Mouse (Mus musculus) kidney, adult 9 months (tissue): ENCODE results near the gene Gm49403.
A peak's percentile ranks its signal among the peaks of the same experiment; 100 is the strongest.
"Not testable (repeated sequence)": the region's sequence is repeated elsewhere in the genome, so short reads cannot be mapped to it uniquely, and the experiment has no call there.

Experiments
- DNase-seq: peaks from one replicate; pipeline ENCODE4 v3.0.0; 2022

Gm49403 gene

DNA sequence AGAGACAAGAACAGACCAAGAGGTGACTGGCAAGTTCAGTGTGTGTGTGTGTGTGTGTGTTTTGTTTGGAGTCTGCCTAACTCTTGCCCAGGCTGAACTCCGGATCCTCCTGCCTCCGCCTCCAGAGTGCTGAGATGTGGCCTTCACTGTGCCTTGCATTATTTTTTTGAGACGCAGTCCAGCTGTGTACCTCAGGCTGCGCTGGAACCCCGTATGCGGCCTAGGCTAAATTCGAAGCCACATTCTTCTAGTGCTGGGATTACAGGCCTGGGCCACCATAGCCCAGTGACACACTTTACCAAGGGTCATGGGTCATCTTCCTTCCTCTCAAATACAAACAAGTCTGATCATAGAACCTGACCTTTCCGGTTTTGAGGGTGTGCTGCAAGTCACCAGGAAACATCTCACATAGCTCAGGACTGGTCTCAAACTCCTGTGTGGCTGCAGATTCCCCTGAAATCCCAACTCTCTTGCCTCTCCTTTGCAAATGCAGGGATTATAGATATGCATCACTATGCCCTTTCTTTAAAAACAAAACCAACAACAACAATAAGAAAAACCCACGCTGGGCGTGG is 11.4 kb upstream of the Gm49403 start:
- DNase-seq = no peak

DNA sequence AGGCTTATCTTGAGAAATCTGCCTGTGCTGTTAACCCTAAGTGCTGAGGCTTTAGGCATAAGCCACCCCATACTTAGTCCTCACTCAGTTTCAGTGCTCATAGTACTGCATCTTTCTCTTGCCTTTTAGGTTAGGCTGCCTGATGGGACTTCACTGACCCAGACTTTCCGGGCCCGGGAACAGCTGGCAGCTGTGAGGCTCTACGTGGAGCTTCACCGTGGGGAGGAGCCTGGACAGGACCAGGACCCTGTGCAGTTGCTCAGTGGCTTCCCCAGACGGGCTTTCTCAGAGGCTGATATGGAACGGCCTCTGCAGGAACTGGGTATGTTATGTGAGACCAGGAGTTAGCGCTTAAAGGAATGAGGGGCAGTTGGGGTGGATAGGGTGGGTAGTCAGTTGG is 8.7 kb upstream of the Gm49403 start:
- DNase-seq = no peak

DNA sequence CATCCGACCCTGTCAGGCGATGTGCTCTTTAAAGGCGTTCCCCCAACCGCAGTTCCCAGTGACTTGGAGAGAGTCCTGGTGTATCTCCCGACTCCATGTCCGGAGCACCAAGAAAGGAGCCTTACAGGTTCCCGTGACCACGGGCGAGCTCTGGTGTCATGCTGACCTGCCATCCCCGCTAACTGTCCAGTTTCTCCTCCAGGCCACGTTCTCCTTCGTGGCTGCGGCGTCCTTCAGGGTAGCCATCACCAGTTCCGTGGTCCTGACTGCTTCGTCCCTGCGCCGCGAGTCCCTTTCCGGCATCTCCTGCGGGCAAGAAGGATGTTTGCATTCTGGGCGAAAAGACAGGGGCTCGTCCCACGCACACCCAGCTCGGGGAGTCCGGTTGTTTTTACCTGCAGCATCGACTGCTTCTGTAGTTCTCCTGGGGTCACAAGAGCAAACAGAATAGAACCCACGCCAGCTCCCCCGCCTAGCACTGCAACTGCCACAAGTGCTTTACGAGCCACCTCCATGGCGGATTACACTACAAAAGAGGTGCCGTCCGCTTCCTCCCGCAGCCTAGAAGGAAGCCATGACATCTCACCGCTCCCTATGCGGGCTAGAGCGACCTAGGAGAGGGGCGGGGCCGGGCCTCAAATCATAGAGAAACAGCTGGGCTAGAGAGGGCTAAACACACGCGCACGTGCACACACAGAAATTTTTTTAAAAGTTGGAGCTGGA is 3.3 kb upstream of the Gm49403 start, which contains the start of gene Uqcc3:
TSS of gene Uqcc3 (minus strand) at position 613 of the 723 bp plus-strand sequence.
- DNase-seq = peak; percentile 94

DNA sequence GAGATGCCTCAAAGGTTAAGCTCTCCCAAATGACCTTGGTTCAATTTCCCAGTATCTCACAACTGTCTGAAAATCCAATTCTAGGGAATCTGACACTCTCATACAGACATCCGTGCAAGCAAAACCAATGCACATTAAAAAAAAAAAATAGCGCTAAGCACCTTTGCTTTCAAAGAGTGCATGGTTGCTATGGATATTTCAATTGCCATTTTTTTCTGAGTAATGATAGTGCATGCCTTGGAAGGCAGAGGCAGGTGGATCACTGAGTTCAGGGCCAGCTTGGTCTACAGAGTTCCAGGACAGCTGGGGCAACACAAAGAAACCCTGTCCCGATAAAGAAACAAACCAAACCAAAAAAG is 2.7 kb upstream of the Gm49403 start:
- DNase-seq = no peak

DNA sequence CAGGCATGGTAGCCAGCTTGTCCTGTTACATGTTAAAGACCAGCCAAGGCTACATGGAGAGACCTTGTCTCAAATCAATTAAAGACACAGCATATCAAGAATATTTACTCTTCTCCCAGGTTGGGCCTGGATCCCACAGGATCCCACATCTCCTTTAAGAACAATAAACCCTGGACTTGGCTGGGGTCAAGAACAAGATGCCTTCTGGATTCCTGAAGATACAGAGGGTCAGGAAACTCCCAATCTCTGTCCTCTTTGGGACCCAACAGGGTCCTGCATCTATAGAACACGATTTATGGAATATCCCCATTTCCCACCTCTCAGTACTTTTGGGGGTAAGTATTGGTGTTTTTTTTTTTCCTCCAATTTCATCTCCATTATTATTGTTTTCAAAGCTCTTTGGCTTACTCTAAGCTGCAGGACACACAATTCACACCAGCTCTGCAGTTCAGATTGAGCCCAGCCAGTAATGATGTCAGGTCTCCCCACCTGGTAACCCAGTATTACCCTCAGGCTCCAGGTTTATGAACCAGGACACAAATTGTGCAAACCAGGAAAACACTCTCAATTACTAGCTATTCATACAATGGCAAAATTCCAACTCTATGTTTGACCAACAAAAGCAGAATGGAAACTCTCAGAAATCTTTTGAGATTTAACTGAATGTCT is 3.3 kb downstream of the Gm49403 start:
- DNase-seq = no peak

DNA sequence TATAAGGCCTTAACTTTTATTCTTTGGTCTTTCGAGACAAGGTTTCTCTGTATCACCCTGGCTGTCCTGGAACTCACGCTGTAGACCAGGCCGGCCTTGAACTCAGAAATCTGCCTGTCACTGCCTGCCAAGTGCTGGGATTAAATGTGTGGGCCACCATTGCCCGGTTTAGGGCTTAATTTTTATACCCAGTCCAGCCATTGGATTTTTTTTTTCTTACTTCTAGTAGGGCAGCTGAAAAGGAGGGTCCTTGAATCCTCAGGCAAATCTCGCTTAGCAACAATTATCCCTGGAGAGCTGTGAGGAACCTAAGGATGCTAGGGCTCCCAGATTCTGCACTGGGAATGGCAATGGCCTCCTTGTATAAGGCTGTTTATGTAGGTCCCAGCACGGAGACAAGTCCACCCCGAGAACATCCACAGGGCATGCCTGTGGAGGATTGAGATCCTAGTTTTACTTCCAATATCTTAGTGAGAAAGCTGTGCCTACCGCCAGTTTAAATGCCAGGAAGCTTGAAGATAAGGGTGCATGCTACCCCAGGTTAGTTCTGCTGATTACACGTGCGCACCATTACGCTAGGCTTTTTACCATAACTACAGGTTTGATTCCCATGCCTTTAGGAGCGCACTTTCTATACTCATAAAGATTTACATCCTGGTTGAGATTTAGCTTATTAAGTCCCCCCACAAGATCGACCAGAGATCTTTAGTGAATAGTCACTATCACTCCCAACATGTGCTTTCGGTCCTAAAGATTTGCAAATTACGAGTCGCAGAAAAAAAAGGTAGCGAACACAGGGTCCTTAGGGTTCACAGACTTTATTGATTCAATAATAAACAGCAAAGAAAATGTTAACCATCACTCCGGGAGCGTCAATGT is 4.1 kb downstream of the Gm49403 start:
- no peak for DNase-seq

DNA sequence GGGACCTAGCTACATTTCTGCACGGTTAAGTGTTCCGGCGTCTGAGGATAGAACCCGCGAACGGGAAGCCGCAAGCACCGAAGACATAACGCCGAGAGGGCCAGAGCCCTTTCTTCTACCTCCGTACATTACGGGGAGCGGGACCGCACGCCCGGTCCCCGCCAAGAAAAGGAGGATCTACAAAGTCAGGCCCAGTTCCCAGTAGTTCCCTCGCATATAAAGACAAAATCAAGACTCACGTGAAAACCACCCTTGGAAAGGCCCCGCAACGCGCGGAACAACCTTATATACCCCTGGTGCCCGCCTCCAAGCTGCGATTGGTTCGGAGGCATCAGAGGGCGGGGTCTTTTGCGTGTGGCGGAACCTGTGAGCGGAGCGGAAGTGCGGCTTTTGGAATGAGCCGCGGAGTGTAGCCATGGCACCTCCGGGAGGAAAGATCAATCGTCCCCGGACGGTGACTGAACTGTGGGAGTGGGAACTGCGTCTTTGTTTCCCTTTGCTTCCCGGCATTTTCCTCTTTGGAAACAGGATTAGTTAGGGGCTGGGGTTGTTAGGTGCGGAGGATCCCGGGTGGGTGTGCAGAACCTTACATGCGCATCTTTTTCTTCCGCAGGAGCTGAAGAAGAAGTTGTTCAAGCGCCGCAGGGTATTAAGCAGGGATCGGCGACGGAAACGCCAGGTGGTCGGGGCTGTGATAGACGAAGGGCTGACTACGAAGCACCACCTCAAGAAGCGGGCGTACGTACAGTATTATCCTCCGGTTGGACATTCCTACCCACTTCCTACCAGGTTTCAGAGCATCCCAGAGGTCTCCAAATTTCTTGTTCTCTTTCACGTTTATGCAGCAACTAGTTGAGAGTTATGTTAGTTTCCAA is 5.0 kb downstream of the Gm49403 start, which contains the start of the genes 1810009A15Rik and Gm49416:
TSS of gene 1810009A15Rik (plus strand) at position 343 of the 875 bp plus-strand sequence.
TSS of gene Gm49416 (plus strand) at position 416 of the 875 bp plus-strand sequence.
- peak; percentile 96 for DNase-seq

DNA sequence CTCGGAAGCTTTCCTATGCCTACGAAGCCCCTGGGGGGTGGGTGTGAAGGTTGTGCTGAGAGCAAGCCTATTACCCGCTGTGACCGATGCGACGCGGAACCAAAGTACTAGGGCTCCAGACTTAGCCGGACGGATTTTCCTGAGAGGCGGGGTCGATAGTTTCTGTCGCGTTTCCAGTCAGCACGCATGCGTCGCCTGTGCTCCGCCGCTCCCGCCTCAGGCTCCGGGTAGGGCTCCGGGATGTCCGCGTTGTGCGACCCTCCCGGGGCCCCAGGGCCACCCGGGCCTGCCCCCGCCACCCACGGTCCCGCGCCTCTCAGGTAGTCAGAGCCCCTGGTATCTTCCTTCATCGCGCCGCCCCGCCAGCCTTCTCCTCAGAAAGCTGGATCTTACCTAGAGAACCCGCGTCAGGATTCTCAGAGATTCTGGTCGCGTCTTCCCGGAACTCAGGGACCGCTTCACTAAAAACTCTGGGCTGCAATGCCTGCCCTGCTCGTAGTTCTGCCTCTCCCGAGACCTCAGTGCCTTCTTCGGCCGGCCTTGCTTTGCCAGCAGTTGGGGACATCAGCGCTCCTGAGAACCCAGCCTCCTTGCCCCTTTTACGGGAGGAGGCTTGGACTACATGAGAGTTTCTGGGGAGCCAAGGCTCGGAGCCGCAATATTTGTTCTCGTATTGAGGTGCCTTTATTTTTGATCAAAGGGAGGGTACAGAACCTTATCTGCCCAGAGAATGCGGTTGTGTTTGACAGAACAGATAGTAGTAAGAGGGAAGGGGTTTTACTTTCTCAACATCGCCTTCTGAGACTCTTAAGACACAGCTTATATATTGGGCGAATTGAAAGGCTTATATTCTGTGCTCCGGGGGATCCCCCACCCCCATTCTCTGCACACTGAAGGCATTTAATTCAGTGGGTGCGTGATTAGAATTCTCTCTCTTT is 9.4 kb downstream of the Gm49403 start, which contains the start of gene Ints5:
TSS of gene Ints5 (plus strand) at position 177 of the 938 bp plus-strand sequence.
- DNase-seq = peak; percentile 84

DNA sequence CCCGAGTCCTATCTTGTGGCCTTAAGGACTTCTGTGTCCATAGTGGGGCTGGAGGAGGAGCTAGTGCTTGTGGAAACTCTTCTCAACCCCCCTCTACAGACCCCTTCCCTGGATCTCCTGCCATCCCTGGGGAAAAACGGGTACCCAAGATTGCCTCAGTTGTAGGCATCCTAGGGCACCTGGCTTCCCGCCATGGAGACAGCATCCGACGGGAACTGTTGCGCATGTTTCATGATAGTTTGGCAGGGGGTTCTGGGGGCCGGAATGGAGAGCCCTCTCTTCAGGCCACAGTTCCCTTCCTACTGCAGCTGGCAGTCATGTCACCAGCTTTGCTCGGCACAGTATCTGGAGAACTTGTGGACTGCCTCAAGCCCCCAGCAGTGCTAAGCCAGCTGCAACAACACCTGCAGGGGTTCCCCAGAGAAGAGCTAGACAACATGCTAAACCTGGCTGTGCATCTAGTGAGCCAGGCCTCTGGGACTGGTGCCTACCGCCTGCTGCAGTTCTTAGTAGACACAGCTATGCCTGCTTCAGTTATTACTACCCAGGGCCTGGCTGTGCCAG is 11.7 kb downstream of the Gm49403 start:
- DNase-seq = no peak

DNA sequence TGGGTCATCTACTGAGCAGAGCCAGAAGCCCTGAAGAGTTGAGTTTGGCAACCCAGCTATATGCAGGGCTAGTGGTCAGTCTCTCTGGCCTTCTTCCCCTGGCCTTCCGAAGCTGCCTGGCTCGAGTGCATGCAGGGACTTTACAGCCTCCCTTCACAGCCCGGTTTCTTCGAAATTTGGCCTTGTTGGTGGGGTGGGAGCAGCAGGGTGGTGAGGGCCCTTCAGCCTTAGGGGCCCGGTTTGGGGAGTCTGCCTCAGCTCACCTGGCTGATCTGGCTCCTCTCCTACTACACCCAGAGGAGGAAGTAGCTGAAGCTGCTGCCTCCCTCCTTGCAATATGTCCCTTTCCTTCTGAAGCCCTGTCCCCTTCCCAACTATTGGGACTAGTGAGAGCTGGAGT is 12.5 kb downstream of the Gm49403 start:
- not testable (repeated sequence) for DNase-seq

DNA sequence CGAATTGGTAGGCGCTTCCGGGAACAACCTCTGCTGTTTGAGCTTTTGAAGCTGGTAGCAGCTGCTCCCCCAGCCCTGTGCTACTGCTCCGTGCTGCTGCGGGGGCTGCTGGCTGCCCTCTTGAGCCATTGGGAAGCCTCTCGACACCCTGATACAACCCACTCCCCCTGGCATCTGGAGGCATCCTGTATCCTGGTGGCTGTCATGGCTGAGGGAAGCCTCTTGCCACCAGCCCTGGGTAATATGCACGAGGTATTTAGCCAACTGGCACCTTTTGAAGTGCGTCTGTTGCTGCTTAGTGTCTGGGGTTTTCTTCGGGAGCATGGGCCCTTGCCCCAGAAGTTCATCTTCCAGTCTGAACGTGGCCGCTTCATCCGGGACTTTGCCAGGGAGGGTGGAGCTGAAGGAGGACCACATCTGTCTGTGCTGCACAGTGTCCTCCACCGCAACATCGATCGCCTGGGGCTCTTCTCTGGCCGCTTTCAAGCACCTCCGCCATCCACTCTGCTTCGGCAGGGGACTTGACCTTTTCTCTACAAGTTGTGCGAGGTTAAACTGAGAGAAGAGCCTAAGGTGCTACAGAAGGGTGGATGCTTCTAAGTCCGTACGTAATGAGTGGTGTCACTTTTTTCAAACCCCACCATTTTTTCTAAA is 13.6 kb downstream of the Gm49403 start:
- DNase-seq = peak; percentile 65

DNA sequence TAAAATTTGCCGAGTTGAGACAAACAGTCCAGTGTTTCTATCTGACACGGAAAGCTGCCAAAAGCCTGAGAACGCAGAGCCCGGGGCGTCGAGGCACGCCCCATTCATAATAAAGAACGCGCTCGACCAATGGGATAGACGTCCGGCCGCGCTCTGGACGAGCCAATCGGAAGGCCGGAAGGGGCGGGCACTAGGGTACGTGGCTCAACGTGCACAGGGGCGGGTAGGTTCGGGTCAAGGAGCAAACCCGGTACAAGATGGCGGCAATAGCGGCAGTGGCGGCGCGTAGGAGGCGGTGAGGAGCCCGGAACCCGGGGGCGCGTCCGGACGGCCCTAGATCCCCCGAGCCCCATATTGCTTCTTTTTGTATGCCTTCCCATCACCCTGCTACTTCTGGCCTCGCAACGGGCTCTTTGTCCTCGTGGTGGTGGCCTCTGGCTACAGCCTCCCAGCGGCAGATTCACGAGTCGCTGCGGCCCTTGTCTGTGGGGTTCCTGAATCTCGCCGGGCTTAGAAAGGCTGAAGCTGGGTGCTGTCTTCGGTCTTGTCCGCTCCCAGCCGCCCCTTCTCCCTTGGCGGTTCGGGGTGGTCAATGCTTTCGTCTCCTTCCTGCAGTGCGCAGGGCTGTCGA is 14.2 kb downstream of the Gm49403 start, which contains the start of gene Ganab:
TSS of gene Ganab (plus strand) at position 207 of the 631 bp plus-strand sequence.
- DNase-seq = peak; percentile 97

DNA sequence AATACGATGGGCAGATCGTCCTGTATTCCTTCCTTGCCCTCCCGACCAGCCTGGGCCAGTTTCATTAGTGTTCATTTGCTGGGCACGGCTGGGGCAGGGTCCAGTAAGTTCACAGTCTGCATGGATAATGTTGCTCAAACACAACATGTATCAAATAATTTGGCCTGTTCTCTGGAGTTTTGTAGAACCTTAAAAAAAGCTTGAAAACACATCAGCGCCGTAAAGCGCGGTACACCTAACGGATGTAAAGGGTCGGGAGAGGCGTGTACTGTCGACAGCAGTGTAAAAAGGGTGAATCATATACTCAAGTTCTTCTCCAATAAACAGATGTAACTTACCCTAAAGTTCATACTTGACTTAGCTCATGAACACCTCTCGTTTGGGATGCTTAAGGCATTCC is 14.8 kb downstream of the Gm49403 start:
- no peak for DNase-seq

DNA sequence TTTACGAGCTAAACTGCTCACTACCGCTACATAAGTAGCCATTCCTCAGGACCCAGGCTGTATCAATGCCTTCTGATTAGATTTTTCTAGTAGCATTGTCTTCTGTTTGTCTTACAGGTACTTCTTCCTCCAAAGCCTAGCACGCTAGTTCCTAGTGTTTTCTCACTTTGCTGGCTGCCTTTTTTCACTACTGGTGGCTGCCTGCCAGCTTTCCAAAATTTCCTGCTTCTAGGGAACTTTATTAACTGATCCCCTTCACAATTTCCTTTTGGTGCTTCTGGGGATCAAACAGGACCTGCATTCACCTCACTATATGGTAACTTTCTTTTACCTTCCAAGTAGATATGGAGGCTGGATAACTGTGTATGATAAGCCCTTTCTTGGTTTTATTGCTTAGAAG is 15.3 kb downstream of the Gm49403 start:
- no peak for DNase-seq

DNA sequence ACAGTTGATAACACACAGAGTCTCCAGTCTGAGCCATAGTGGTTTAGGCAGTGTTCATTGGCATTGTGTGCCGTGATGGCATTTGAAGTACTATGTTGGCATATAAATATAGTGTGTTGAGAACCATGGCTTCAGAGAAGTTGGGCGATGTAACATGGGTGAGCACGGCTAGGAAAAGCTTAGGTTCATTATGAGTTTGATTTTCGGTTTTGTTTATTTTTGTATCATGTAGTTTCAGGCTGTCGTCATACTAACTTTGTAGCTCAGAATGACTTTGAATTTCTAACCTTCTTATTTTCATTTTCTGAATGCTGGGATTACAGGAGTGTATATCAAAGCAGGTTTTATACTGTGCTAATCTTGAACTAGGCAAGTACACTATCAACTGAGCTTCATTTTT is 19.7 kb downstream of the Gm49403 start:
- DNase-seq = no peak

DNA sequence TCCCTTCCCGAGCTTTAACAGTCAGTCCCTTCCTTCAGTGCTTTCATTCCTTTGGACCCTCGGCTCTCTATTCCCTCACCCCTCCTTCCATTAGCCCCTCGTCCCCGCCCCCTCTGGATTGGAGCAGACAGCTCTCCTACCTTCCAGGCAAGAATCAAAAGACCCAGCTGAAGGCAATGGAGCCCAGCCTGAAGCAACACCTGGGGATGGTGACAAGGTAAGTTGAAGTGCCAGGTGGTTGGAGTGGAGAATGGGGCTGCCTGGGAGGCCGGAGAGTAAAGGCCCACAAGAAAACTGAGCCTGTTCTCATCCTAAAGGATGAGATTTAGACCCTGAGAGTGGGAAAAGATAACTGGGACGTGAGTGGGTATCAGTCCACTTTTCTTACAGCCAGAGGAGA is 24.8 kb downstream of the Gm49403 start:
- DNase-seq = no peak

DNA sequence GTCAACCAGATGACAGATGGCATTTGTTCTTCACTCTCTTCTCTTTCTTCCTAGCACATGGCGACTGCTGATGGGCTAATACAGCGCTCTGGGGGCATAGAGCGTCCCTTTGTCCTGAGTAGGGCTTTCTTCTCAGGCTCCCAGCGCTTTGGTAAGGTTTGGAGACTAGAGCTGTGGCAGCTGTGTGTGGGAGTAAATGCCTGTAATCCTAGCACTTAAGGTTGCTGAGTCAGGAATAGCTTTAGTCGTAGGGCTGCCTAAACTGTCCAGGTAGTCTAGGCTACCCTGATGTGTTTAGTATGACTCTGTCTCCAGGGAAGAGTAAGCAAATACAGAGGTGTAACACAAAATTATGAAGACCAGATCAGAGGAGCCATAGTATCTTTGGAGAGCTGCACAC is 28.1 kb downstream of the Gm49403 start:
- no peak for DNase-seq

DNA sequence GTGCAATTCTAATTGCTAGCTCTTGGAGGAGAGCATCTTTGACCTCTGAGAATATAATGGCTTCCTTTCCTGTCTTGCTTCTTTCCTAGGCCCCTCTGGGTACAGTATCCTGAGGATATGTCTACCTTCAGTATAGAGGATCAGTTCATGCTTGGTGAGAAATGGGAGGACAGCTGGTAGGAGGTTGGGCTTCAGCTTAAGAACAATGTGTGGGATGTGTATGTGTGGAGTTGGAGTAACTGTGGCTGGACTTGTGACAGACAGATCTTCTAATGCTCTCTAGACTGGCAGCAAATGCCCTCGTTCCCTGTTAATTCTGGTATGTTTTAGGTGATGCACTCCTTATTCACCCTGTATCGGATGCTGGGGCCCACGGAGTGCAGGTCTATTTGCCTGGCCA is 30.5 kb downstream of the Gm49403 start:
- DNase-seq = no peak

DNA sequence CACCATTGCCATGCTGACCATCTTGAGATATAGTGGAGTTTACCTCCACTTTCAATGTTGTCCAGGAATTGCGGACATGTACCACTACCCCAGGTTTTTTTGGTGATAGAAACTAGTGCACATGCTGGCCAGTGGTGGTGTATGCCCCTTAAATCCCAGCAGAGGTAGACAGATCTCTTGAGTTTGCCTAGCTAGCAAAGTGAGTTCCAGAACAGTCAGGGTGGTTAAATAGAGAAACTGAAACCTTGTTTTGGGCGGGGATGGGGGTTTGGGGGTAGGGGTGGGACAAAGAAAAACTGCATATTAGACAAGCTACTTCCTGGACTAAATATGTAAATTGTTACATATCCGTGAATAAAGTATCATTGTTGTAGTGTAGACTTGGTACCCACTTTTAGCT is 35.3 kb downstream of the Gm49403 start:
- DNase-seq = no peak
